Mouse (Mus musculus) heart, embryonic 14.5 days (tissue): ENCODE results near the gene Hamp2. TPM values are rescaled to one million over a fixed set of nuclear protein-coding genes. Genes with fewer than 3 reads are reported as not detected.

Experiments
- ATAC-seq: fragments of 200-750 bp; cut with Nextera tagmentation; 2 replicates; pipeline ENCODE4 v1.8.0; 2017; ENCODE audit warnings: low read depth, moderate TSS enrichment; ENCODE audit not compliant: insufficient number of reproducible peaks, insufficient read depth, low FRiP score
- H3K27ac ChIP-seq, 2 experiments: fragments of 200-500 bp in 1 of 2; fragments of 300-500 bp in 1 of 2; sonication (generic) in 1 of 2; replicated peaks in 1 of 2; 2 replicates each; pipeline ENCODE4 v1.5.1; 2012 to 2014; ENCODE audit warnings: low read depth in 2 of 2, low read length in 2 of 2, control low read depth in 1 of 2, mild to moderate bottlenecking in 1 of 2, mixed read lengths in 1 of 2; ENCODE audit not compliant: control insufficient read depth in 1 of 2, insufficient read depth in 1 of 2
- H3K27me3 ChIP-seq: fragments of 300-500 bp; sonication (generic); 2 replicates; pipeline ENCODE4 v1.6.1; 2014; ENCODE audit warnings: mild to moderate bottlenecking, low read length, control low read depth; ENCODE audit not compliant: control insufficient read depth, insufficient read depth
- H3K36me3 ChIP-seq: fragments of 300-500 bp; sonication (generic); 2 replicates; pipeline ENCODE4 v1.6.1; 2014; ENCODE audit warnings: mild to moderate bottlenecking, control low read depth, low read length, mixed read lengths; ENCODE audit not compliant: control insufficient read depth, insufficient read depth
- H3K4me1 ChIP-seq, 2 experiments: fragments of 200-500 bp in 1 of 2; fragments of 300-500 bp in 1 of 2; sonication (generic) in 1 of 2; 2 replicates each; pipeline ENCODE4 v1.6.1; 2012 to 2014; ENCODE audit warnings: low read length in 2 of 2, control low read depth in 1 of 2, mixed read lengths in 1 of 2; ENCODE audit not compliant: control insufficient read depth in 2 of 2, insufficient read depth in 2 of 2
- H3K4me2 ChIP-seq: fragments of 300-500 bp; sonication (generic); 2 replicates; pipeline ENCODE4 v1.6.1; 2014; ENCODE audit warnings: mild to moderate bottlenecking, low read length
- H3K4me3 ChIP-seq, 2 experiments: fragments of 200-500 bp in 1 of 2; fragments of 300-500 bp in 1 of 2; sonication (generic) in 1 of 2; 2 replicates each; pipeline ENCODE4 v1.5.1; 2012 to 2014; ENCODE audit warnings: low read length in 2 of 2, mild to moderate bottlenecking in 2 of 2, control low read depth in 1 of 2, low read depth in 1 of 2, moderate library complexity in 1 of 2; ENCODE audit not compliant: control insufficient read depth in 1 of 2, insufficient read depth in 1 of 2
- H3K9ac ChIP-seq: fragments of 300-500 bp; sonication (generic); 2 replicates; pipeline ENCODE4 v1.6.1; 2014; ENCODE audit warnings: mild to moderate bottlenecking, low read length
- H3K9me3 ChIP-seq: fragments of 300-500 bp; sonication (generic); 2 replicates; pipeline ENCODE4 v1.6.1; 2016; ENCODE audit warnings: low read length, control low read depth; ENCODE audit not compliant: control insufficient read depth
- WGBS: fragments of 180-500 bp; shearing (Covaris S2); extraction: QIAGEN DNeasy Blood & Tissue Kit; methylation state at CpG from one replicate; pipeline ENCODE4 v1.1.7; 2014; 5-methylcytosine and 5-hydroxymethylcytosine counted together
- polyA plus RNA-seq: library from polyadenylated mRNA; unstranded; fragments of >200 nt; fragmentation: Nextera tagmentation; extraction: Ambion mirVana; gene quantifications from 2 replicates; pipeline ENCODE4 v1.2.1, GENCODE M21; 2014

The Hamp2 gene
- polyA plus RNA-seq, 1 experiment from 2014 or later: not detected

GRCm38 (mm10) chr7:30909773-30910172, 14.7 kb downstream of the Hamp2 start:
- Histone ChIP-seq H3K4me3 (no peak overlapping the region), H3K36me3 (no peaks in the 10 kb centered on the region), H3K27ac (no peak overlapping the region), H3K4me1 (peaks cover 2 to 13% of the 10 kb centered on the region in 2 experiments; a peak in 2 of 4 replicates), H3K4me2 (no peak overlapping the region), H3K27me3 (peaks cover 11% of the 10 kb centered on the region), H3K9ac (no peak overlapping the region), H3K9me3 (no peaks in the 10 kb centered on the region)
- WGBS: 80% methylated on average over 6 of the region's 6 CpGs
- no peak for ATAC-seq

GRCm38 (mm10) chr7:30908992-30909431, 15.5 kb downstream of the Hamp2 start:
- Histone ChIP-seq H3K9me3 (no peaks in the 10 kb centered on the region), H3K4me2 (peak overlapping the region; percentile 44), H3K27ac (no peak overlapping the region), H3K9ac (no peak overlapping the region), H3K4me1 (peaks cover 2 to 13% of the 10 kb centered on the region in 2 experiments; a peak in 2 of 4 replicates), H3K27me3 (peaks cover 11% of the 10 kb centered on the region), H3K4me3 (no peak overlapping the region), H3K36me3 (no peaks in the 10 kb centered on the region)
- 22% methylated on average over 16 of the region's 17 CpGs for WGBS
- no peak for ATAC-seq

GRCm38 (mm10) chr7:30908277-30908991, 16.0 kb downstream of the Hamp2 start:
- no peak overlapping the region for H3K27ac ChIP-seq
- no peak overlapping the region for H3K9ac ChIP-seq
- peaks cover 2 to 11% of the 10 kb centered on the region in 2 experiments; a peak in 2 of 4 replicates for H3K4me1 ChIP-seq
- H3K4me3 ChIP-seq: no peak overlapping the region
- 3% methylated on average over 23 of the region's 26 CpGs for WGBS
- H3K4me2 ChIP-seq: peak overlapping the region; percentile 44
- no peak for ATAC-seq
- H3K36me3 ChIP-seq: no peaks in the 10 kb centered on the region
- H3K27me3 ChIP-seq: peaks cover 11% of the 10 kb centered on the region
- H3K9me3 ChIP-seq: no peaks in the 10 kb centered on the region

GRCm38 (mm10) chr7:30904042-30904441, 20.4 kb downstream of the Hamp2 start:
- H3K4me2 ChIP-seq: no peak overlapping the region
- H3K27ac ChIP-seq: no peak overlapping the region
- ATAC-seq: no peak
- 37% methylated on average over 4 of the region's 4 CpGs for WGBS
- H3K36me3 ChIP-seq: no peaks in the 10 kb centered on the region
- H3K4me3 ChIP-seq: no peak overlapping the region
- H3K4me1 ChIP-seq: peaks cover 2 to 6% of the 10 kb centered on the region in 2 experiments; a peak in 1 of 4 replicates
- H3K9me3 ChIP-seq: no peaks in the 10 kb centered on the region
- peaks cover 11% of the 10 kb centered on the region for H3K27me3 ChIP-seq
- no peak overlapping the region for H3K9ac ChIP-seq

- Histone ChIP-seq H3K4me2 (no peak overlapping the region), H3K9me3 (no peaks in the 10 kb centered on the region), H3K27ac (no peak overlapping the region), H3K4me1 (no peaks in the 10 kb centered on the region; a peak in 1 of 4 replicates), H3K36me3 (no peaks in the 10 kb centered on the region), H3K4me3 (no peak overlapping the region), H3K27me3 (no peaks in the 10 kb centered on the region), H3K9ac (no peak overlapping the region)
- 85% methylated on average over 3 of the region's 3 CpGs for WGBS
- ATAC-seq: no peak
These were observed 29.3 kb downstream of the Hamp2 start for GRCm38 (mm10) chr7:30895217-30895616.

GRCm38 (mm10) chr7:30892515-30892914, 32.0 kb downstream of the Hamp2 start:
- no peak overlapping the region for H3K9ac ChIP-seq
- 50% methylated on average over 3 of the region's 3 CpGs for WGBS
- H3K36me3 ChIP-seq: no peaks in the 10 kb centered on the region
- H3K9me3 ChIP-seq: no peaks in the 10 kb centered on the region
- H3K27me3 ChIP-seq: no peaks in the 10 kb centered on the region
- no peak overlapping the region for H3K27ac ChIP-seq
- ATAC-seq: no peak
- no peaks in the 10 kb centered on the region for H3K4me1 ChIP-seq
- no peak overlapping the region for H3K4me3 ChIP-seq
- no peak overlapping the region for H3K4me2 ChIP-seq

GRCm38 (mm10) chr7:30891746-30892145, 32.7 kb downstream of the Hamp2 start:
- Histone ChIP-seq H3K27ac (no peak overlapping the region), H3K9ac (no peak overlapping the region), H3K4me1 (no peaks in the 10 kb centered on the region), H3K9me3 (no peaks in the 10 kb centered on the region), H3K4me2 (no peak overlapping the region), H3K4me3 (no peak overlapping the region), H3K36me3 (no peaks in the 10 kb centered on the region), H3K27me3 (no peaks in the 10 kb centered on the region)
- WGBS: 83% methylated on average over 9 of the region's 9 CpGs
- no peak for ATAC-seq

- H3K36me3 ChIP-seq: no peaks in the 10 kb centered on the region
- WGBS: 50% methylated on average over 2 of the region's 2 CpGs
- no peak overlapping the region for H3K27ac ChIP-seq
- no peak overlapping the region for H3K4me3 ChIP-seq
- H3K27me3 ChIP-seq: no peaks in the 10 kb centered on the region
- no peak overlapping the region for H3K9ac ChIP-seq
- H3K4me2 ChIP-seq: no peak overlapping the region
- no peaks in the 10 kb centered on the region for H3K4me1 ChIP-seq
- no peaks in the 10 kb centered on the region for H3K9me3 ChIP-seq
- no peak for ATAC-seq
These were observed 33.8 kb downstream of the Hamp2 start for GRCm38 (mm10) chr7:30890681-30891080.
